Mouse (Mus musculus): ENCODE data around the gene Slc18a3.

Slc18a3 gene

DNA sequence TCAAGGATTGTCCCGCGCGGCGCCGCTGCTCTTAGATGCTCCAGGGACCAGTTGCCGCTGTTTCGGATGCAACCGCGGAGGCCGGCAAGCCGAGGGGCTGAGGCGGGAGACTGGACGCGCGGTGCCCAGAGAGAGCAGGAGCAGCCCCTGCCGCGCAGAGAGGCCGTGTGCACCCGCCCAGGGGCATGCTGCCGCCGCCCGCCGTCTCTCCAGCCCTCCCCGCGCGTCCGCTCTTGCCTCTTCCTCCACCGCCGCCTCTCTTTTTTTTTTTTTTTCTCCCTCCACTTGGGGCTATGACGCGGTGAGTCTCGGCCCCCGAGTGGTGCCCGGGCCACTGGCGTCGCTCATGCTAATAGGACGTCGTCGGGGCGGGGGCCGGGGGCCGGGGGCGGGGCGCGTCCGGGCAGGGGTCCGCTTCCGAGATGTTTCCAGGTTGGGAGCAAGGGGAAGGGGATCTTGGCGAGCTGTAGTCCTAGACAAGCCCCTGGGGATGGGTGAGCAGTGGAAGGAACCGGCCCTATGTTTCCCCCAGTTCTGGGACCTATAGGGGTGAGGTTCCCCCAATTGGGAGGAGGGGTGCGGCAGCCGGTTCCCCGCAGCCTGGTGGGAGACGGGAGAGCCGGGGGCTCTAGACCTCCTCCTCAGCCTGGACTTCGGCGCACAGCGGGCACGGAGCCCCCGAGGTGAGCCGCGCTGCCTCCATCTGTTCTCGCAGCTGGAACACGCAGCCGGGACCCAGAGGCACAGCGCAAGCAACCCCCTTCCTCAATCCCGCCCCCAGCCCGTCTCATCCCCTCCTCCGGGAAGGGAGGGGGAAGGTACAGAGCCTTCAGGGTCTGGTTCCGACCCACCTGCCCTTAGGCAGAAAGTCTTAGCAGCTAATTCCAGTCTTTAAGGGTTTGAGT, at the start of gene Slc18a3:
Slc18a3 (minus strand) TSS at position 250 of the 905 bp plus-strand sequence.
- ATAC-seq (ENCODE audit: low TSS enrichment) = no peak

DNA sequence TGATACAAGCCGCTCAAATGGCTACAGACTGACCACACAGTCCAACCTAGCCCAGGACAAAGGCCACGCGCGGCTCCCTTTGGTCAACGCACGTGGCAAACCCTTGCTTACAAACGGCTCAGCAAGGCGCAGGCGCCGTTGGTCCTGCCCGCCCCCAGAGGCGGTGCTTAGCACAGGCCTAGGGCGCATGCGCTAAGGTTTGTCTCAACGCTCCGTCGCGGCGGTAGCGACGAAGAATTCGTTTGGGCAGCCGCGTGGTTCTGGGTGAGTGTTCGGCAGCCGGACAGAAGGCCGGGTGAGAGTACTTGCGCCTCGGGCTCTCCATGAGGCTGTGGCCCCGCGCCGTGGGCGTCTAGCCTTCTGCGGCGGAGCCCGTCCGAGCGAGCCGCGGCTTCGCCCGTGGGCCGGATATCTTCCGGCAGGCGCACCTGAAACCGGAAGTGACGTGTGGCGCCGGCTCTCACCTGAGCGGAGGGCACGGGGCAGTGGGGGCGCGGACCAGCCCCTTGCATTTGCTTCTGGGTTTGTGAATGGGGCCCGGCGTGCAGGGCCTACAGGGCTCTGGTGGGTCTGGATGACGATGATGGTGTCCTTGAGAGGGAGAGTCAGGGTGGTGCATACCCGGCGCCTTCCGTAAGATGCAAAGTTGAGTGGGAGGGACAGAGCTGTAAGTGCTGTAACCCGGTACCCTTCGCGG, 48.8 kb upstream of the Slc18a3 start, which contains the start of gene Ercc6:
Ercc6 (plus strand) TSS at position 186 of the 697 bp plus-strand sequence.
- peak; percentile 93 for ATAC-seq (ENCODE audit: low TSS enrichment)

DNA sequence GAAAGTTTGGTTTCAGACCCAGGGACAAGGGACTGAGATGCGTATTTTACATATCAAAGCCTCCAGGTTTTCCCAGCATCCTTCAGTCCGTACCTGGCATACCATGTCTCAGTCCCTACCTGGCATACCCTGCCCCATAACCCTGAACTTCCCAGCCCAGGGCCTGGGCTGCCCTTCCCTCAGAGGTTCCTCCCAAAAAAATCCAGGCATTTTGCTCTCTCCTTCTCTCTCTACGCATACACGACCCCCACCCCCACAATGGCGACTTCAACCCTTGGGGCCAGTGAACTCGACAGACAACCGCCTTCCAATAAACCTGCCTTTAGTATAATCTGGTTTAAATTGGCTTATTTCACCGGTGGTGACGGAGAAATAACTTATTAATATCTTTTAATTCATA, 48.3 kb upstream of the Slc18a3 start:
- ATAC-seq (ENCODE audit: low TSS enrichment) = no peak

DNA sequence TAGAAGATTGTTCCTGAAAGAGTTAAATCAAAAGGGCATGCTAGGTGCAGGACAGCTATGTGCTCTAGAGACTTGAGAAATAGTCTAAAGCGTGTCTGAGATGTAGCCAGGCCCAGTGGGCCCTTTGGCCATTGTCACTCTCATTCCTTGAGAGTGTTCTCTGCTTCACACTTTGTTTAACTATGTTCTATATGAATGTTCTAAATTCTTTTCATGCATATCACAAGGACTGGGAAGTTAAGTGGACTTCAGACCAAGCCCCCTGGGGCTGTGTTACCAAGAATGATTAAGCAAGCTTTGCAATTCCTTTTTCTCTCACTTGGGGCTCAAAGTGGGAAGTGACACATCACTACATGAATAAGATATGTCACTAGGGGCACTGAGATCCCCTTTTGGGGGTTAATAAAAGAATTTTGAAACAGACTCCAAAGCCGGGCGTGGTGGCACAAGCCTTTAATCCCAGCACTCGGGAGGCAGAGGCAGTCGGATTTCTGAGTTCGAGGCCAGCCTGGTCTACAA, 44.9 kb upstream of the Slc18a3 start:
- no peak for ATAC-seq (ENCODE audit: low TSS enrichment)

DNA sequence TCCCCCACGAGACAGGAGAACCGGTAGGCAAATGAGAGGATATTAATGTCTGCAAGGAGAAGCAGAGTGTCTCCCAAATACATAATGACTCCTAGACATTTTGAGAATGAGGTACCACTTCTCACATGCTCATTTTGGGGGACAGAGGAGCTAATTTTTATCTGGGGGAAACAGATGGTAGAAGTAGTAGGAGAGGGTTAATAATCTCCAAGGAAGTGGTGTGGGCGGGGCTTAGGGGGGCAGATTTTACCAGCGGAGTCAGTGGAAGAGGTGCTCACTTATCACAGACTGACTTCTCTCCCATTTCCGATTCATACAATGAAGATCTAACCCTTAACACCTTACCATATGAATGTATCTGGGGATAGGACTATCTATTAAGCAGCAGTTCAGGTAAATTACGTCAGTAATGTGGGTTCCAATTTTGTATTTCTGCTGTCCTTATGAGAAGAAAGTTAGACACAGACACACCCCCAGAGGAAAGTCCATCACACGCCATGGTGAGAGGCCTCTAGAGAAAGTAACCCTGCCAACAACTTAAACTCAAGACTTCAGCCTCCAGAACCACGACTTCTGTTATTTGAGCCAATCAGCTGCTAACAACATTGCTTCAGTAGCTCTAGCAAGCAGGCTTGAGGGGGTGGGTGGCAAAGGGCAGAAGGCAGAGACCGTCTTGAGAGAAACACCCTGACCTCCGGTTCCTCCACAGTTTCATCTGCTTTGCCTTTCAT, 43.6 kb upstream of the Slc18a3 start:
- no peak for ATAC-seq (ENCODE audit: low TSS enrichment)

DNA sequence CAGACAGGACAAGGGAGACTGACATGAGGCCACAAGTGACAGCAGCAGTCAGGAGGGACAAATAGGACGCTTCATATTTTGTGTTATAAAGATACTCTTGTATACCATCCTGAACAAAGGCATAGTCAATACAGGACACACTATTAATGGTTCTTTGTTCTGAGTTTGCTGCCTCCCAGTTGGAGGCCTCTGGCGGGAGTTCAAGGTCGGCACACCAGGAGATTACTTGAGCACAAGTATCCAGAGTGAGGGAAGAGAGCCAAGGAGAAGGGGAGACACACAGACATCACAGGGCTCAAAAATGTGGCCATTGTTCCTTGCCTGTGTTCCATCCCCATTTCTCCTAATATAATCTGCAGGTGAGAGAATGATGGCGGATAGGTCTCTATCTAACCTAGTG, 42.6 kb upstream of the Slc18a3 start:
- no peak for ATAC-seq (ENCODE audit: low TSS enrichment)

DNA sequence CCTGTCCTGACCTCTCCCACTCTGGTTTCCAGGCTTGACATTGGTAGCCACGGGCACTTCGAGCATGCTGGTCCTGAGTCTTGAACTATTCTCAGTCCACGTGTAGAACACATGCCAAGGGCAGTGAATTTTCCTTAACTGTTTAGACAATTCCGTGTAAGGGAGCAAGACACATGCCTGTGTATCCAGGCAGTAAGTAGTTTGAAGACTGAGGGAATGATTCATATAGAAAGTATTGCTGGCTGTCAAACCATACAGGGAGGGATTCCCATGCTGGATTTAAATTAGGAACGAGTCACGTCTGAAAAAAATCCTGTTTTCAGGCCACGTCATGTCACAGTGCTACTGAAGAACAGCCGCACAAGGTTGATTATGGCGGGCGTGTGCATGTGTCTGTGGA, 41.7 kb upstream of the Slc18a3 start:
- no peak for ATAC-seq (ENCODE audit: low TSS enrichment)

DNA sequence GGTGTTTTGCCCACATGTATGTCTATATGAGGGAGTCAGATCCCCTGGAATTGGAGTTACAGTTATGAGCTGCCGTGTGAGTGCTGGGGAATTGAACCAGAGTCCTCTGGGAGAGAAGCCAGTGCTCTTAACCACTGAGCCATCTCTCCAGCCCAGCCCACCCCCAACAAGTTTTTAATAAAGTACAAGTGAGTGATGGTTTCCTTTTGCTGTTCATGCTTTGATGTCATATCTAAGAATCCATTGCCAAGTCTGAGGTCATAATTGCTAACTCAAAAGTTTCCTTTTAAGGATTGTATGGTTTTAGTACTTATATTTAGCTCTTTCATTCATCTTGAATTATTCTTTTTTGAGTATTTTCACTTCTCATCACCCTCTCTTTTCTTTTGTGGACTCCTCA, 39.2 kb upstream of the Slc18a3 start:
- ATAC-seq (ENCODE audit: low TSS enrichment) = no peak

DNA sequence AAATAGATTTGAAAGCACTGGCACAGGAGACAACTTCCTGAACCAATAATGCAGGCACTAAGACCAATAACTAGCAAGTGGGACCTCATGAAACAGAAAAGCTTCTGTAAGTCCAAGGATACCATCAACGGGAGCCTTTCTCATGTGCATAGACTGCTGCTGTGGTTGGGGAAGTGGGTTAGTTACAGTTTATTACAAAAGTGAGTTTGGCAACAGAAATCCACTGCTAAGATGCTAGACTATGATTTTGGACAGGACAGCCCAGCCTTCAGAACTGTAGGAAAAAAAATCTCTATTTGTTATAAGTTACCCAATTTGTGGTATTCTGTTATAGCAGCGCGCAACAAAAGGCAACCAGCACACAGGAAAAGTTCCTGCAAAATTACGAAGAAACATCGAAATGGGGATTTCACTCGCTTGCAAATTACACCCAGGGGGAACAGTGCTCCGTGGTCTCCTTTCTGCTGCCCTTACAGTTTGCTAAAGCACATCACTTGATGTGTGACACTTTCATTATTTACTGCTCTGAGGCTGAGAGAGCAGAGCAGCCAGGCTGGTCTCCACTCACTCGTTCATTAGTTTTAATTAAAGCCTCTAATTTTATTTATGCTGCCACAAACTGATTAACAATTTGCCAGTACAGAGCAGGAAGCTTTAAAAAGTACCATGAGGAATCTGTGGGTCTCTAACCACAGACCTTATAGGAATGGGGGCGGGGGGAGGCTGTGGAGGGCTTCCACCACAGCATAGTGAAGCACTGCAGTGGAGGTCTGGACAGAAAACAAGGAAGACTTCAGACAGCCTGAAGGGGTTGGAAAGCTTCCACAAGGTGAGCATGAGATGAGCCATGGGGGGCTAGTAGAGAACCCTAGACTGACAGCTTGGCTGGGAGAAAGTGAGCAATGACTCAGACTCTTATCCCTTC, 38.4 kb upstream of the Slc18a3 start:
- no peak for ATAC-seq (ENCODE audit: low TSS enrichment)

DNA sequence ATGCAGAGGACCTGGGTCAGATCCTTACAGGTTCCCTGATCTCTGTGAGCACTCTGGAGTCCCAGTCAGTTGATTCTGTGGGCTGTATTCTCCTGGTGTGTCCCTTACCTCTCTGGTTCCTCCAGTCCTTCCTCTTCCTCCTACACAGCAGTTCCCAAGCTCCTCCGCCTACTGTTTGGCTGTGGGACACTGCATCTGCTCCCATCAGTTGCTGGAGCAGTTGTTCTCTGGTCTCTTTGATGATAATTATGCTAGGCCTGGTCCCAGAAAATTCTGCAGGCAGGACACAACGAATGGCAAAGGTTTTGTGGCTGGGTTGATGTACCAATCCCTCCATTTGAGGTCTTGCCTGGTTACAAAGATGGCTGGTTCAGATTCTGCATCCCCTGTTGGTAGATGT, 36.7 kb upstream of the Slc18a3 start:
- no peak for ATAC-seq (ENCODE audit: low TSS enrichment)

DNA sequence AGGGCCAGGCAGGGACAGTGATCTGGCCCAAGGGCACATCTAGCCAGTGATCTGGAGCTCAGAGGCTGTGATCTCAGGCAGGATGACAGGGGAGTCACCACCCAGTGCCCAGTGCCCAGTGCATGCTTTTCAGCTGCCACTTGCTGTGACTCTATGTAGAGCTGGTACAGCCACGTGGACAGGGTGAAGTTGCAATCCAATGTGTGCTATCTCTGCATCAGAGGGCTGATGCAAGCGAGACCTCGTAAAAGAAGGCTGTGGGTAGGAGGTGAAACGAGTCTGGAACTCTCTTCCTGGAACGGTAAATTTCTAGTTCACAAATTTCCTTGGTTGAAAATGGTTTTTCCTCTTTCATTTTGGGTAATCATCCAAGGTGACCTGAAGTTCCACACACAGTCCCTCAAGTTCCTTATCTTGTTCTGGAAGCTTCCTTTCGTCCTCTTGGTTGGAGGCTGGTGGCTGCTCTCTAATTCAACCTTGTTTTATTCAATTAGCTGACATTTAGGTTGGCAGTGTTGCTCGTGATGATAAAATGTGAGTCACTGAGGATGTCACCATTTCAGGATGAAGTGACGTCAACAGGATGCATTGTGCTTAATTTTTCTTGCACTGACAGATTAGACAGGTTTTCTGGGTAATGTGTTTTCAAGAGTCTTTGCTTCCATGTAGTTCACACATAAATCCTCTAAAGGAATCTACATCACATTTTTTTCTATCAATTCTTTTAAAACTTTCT, 31.6 kb upstream of the Slc18a3 start:
- ATAC-seq (ENCODE audit: low TSS enrichment) = no peak

DNA sequence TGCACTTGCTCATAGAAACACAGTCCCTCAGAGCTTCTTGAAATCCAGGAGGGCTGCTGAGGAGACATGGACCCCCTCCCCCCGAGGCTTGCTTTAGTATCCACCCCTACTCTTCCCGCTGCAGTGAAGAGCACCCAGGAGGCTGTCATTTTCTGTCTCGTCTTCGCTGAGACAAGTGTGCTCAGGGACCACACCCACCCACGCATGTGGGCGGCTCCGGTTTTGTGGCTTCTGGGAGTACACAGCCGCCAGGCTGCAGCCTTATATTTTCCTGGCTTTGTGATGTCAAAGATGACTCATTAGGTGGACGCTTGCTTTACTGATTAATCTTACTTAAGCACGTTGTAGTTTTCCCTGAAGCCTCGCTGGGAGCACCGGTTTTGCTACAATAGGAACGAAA, 27.9 kb upstream of the Slc18a3 start:
- peak; percentile 92 for ATAC-seq (ENCODE audit: low TSS enrichment)

DNA sequence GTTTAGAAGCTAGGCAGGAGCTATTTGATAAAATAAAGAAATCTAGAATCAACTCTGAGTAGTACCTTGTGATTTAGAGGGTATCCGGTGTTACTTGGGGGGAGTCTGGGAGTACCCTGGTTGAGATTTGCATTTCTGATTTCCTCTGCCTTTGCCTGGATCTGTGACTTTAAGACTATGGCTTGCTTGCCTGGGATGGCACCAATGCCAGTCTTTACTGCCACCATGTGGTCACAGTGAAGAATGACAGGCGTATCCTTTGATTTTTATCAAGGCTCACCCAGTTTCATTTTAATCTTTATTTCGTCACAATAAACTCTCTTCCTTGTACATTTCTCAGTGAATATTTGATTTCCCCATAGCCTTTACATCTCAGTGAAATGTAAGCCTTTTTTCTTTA, 17.4 kb upstream of the Slc18a3 start:
- peak; percentile 74 for ATAC-seq (ENCODE audit: low TSS enrichment)

DNA sequence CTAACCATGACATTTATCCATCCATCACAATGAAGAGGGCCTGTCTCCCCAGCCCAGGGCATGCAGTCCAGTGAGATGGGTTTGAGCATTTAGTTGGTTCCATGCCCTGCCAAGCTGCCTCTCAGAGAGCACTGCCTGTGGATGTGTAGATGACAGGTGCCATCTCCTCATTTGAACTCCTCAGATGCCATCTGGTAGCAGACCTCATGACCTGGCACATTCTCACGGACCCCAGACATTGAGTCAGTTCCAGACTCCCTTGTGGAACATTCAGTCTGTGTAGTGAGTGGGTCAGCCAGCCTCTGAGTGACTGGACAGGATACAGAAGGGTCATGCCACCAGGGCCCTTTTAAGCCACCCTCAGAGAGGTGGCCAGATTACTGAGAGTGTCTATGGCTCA, 12.9 kb upstream of the Slc18a3 start:
- no peak for ATAC-seq (ENCODE audit: low TSS enrichment)

DNA sequence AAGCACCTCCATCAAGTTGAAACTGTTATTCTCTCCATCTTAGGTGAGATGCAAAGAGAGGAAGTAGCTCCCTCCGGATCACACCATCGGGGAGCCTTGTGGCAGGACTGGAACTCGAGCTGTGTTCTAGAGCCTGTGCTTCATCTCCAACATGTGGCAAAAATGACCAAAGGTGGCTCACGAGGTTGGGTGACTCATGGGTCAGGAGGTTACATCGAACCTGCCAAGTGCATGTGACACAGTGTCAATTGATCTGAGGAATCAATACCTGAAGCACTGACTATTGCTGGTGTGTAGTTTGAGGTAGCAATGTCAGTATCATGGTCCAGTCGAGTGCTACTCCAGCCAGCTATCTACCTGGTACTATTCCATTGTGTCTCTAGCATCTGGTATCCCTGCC, 11.9 kb upstream of the Slc18a3 start:
- no peak for ATAC-seq (ENCODE audit: low TSS enrichment)

DNA sequence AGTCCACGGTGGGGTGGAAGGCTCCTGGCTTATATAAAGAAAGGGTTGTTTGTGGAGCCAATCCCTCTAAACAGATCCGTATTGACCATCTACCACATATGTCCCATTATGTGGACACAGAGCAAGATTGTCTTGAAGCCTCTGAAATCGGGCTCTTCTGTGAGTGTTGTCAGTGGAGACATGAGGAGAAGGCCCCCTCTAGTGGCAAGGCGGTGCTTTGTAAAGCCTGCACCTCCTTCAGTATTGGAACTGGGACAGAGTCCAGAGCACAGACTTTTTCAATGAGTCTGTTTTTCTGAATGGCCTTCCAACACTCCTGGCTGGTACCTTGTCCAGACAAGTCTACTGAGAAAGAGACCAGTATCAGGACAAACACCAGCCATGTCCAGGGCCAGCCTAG, 8.3 kb upstream of the Slc18a3 start:
- ATAC-seq (ENCODE audit: low TSS enrichment) = peak; percentile 99

DNA sequence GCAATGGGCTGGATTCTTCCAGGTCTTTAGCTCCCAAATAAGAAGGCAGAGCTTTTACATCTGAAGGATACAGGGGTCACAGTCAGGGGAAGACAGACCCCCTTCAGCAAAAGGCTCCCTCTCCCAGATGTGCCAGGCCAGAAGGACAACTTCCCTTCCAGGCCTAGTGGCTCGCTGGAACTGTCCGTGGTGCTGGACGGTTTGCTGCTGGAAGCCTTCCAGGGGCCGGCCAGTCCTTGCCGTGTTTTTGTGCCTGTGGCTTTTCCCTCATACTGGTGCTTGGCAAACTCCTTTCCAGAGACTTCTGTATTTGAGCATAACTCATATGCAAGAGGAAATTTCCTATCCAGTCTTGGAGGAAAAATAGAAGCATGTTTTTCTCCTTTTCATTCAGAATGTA, 3.0 kb upstream of the Slc18a3 start:
- no peak for ATAC-seq (ENCODE audit: low TSS enrichment)

DNA sequence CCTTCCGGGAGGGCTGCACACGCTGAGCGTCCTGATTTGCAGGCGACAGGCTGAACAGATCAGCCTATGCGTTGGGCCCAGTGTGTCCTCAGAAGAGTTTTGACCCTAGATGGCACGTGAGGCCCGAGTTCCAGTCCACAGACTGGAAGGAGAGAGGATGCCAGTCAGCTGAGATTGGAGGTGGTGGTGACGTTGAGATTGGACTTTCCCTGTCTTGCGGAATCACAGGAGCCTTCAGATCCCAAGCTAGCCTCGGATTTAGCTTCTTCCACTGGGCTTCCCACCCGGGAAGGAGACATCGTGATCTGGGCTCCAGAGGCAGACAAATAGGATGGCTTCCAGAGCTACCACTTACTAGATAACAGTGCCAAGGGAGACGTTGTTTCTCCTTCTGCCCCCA, 1.2 kb upstream of the Slc18a3 start, which contains the start of gene Chat:
Chat (minus strand) TSS at position 101 of the 400 bp plus-strand sequence.
- ATAC-seq (ENCODE audit: low TSS enrichment) = no peak

DNA sequence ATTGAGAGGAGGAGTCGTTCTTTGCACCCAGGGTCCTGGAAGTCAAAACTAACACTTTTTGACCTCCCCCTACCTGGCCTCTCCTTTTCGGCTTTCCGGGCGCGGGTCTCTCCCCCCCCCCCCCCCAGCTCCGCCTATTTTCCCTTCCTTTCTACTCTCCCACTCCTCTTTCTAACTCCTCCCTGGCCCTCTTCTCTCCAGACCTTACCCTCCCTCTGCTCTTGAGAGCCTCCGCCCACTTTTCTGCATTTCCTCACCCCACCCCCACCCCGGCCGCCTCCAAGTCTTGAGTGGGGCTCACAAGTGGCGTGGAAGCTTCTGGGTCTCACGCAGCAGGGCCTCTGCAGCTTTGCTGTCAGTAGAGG, 838 bp upstream of the Slc18a3 start:
- no peak for ATAC-seq (ENCODE audit: low TSS enrichment)
